Mouse (Mus musculus) kidney, postnatal 0 days (tissue): ENCODE data around the gene Eng. TPM values are rescaled to one million over a fixed set of nuclear protein-coding genes. Genes with fewer than 3 reads are reported as not detected.

Source experiments
- ATAC-seq: fragments of 200-750 bp; cut with Nextera tagmentation; replicated peaks from 2 replicates; pipeline ENCODE4 v1.8.0; 2017; ENCODE audit warnings: low read depth, moderate number of reproducible peaks, moderate TSS enrichment, moderate library complexity; ENCODE audit not compliant: low FRiP score
- DNase-seq: peaks from one replicate; pipeline ENCODE4 v3.0.0-alpha.2; 2016; ENCODE audit warnings: low spot score
- H3K27ac ChIP-seq: fragments of 300-500 bp; sonication (generic); 2 replicates; pipeline ENCODE4 v1.5.1; 2014; ENCODE audit warnings: mild to moderate bottlenecking
- H3K27me3 ChIP-seq: fragments of 300-500 bp; sonication (generic); 2 replicates; pipeline ENCODE4 v1.6.1; 2014; ENCODE audit warnings: low read length, mixed read lengths; ENCODE audit not compliant: insufficient read depth
- H3K36me3 ChIP-seq: fragments of 300-500 bp; sonication (generic); 2 replicates; pipeline ENCODE4 v1.6.1; 2014; ENCODE audit warnings: low read length, mixed read lengths; ENCODE audit not compliant: insufficient read depth
- H3K4me1 ChIP-seq: fragments of 300-500 bp; sonication (generic); replicated peaks from 2 replicates; pipeline ENCODE4 v1.6.1; 2014; ENCODE audit warnings: antibody characterized with exemption, low read length, mixed read lengths; ENCODE audit not compliant: insufficient read depth
- H3K4me2 ChIP-seq: fragments of 300-500 bp; sonication (generic); 2 replicates; pipeline ENCODE4 v1.6.1; 2014; ENCODE audit warnings: mild to moderate bottlenecking, low read length, moderate library complexity, mixed read lengths
- H3K4me3 ChIP-seq: fragments of 300-500 bp; sonication (generic); replicated peaks from 2 replicates; pipeline ENCODE4 v1.5.1; 2014; ENCODE audit warnings: low read depth, low read length
- H3K9ac ChIP-seq: fragments of 300-500 bp; sonication (generic); 2 replicates; pipeline ENCODE4 v1.6.1; 2014; ENCODE audit warnings: low read depth, low read length
- H3K9me3 ChIP-seq: fragments of 300-500 bp; sonication (generic); replicated peaks from 2 replicates; pipeline ENCODE4 v1.6.1; 2016; ENCODE audit warnings: low read length, inconsistent platforms, mixed read lengths
- CTCF ChIP-seq: IDR thresholded peaks from 2 replicates; pipeline ENCODE4 v1.5.1; 2016; ENCODE audit warnings: antibody characterized with exemption, low read depth, mild to moderate bottlenecking, moderate library complexity
- WGBS: fragments of 180-500 bp; shearing (Covaris S2); extraction: QIAGEN DNeasy Blood & Tissue Kit; methylation state at CpG from one replicate; pipeline ENCODE4 v1.1.7; 2014; 5-methylcytosine and 5-hydroxymethylcytosine counted together
- polyA plus RNA-seq: library from polyadenylated mRNA; unstranded; fragments of >200 nt; fragmentation: Nextera tagmentation; extraction: Ambion mirVana; gene quantifications from 2 replicates; pipeline ENCODE4 v1.2.1, GENCODE M21; 2015

The Eng gene
- polyA plus RNA-seq, 1 experiment from 2014 or later: 71.6 TPM

- no peak overlapping the region for H3K4me3 ChIP-seq
- 0 out of 2 replicates have a peak, but pooled peaks have one; percentile 24 for ATAC-seq
These were observed 20.3 kb upstream of the Eng start for GRCm38 (mm10) chr2:32625873-32626694.

GRCm38 (mm10) chr2:32627266-32628043 is 18.9 kb upstream of the Eng start:
- no peak for ATAC-seq
- no peaks in the 10 kb centered on the region for H3K9me3 ChIP-seq
- H3K9ac ChIP-seq: no peak overlapping the region
- H3K27ac ChIP-seq: no peak overlapping the region; the same call in 1 of the 2 replicates
- TF ChIP-seq CTCF: no peak
- peaks cover 29% of the 10 kb centered on the region for H3K4me1 ChIP-seq
- WGBS: 66% methylated on average over 20 of the region's 20 CpGs
- no peaks in the 10 kb centered on the region for H3K36me3 ChIP-seq
- H3K4me3 ChIP-seq: no peak overlapping the region
- H3K4me2 ChIP-seq: no peak overlapping the region; the same call in 1 of the 2 replicates
- DNase-seq: no peak
- no peaks in the 10 kb centered on the region for H3K27me3 ChIP-seq

More at GRCm38 (mm10) chr2:32625873-32626694, 20.3 kb upstream of the Eng start:
- peaks cover 37% of the 10 kb centered on the region for H3K4me1 ChIP-seq
- peak overlapping the region; percentile 41; the same call in 1 of the 2 replicates for H3K4me2 ChIP-seq
- no peak for DNase-seq
- no peaks in the 10 kb centered on the region for H3K36me3 ChIP-seq
- H3K9me3 ChIP-seq: no peaks in the 10 kb centered on the region
- no peak overlapping the region for H3K9ac ChIP-seq
- peak overlapping the region; percentile 68 for H3K27ac ChIP-seq
- WGBS: 37% methylated on average over 5 of the region's 5 CpGs
- H3K27me3 ChIP-seq: no peaks in the 10 kb centered on the region
- no peak for TF ChIP-seq CTCF

- Histone ChIP-seq H3K9me3 (no peaks in the 10 kb centered on the region), H3K27ac (no peak overlapping the region; the same call in 1 of the 2 replicates), H3K36me3 (no peaks in the 10 kb centered on the region), H3K9ac (no peak overlapping the region), H3K27me3 (no peaks in the 10 kb centered on the region), H3K4me1 (peaks cover 29% of the 10 kb centered on the region), H3K4me3 (no peak overlapping the region), H3K4me2 (no peak overlapping the region; the same call in 1 of the 2 replicates)
- WGBS: 57% methylated on average over 4 of the region's 4 CpGs
- no peak for DNase-seq
- no peak for ATAC-seq
- no peak for TF ChIP-seq CTCF
These were observed 18.3 kb upstream of the Eng start for GRCm38 (mm10) chr2:32628044-32628550.

- Histone ChIP-seq H3K27ac (peak overlapping the region; percentile 1; the same call in 1 of the 2 replicates), H3K27me3 (no peaks in the 10 kb centered on the region), H3K9me3 (no peaks in the 10 kb centered on the region), H3K4me3 (no peak overlapping the region), H3K36me3 (no peaks in the 10 kb centered on the region), H3K4me1 (peaks cover 29% of the 10 kb centered on the region), H3K4me2 (peak overlapping the region; percentile 21), H3K9ac (peak overlapping the region; percentile 14; the same call in 1 of the 2 replicates)
- DNase-seq: no peak
- TF ChIP-seq CTCF: no peak
- WGBS: 34% methylated on average over 5 of the region's 5 CpGs
- no peak for ATAC-seq
These were observed 17.7 kb upstream of the Eng start for GRCm38 (mm10) chr2:32628729-32629128.

GRCm38 (mm10) chr2:32629276-32629976 is 17.0 kb upstream of the Eng start:
- H3K4me3 ChIP-seq: no peak overlapping the region
- H3K27ac ChIP-seq: no peak overlapping the region; the same call in 1 of the 2 replicates
- peak overlapping the region; percentile 21 for H3K4me2 ChIP-seq
- H3K9ac ChIP-seq: 0 out of 2 replicates have a peak overlapping the region, but pooled peaks have one; percentile 14
- peak; percentile 88 for DNase-seq
- ATAC-seq: peak; percentile 41
- TF ChIP-seq CTCF: no peak; the same call in 1 of the 2 replicates
- WGBS: 41% methylated on average over 9 of the region's 9 CpGs
- H3K36me3 ChIP-seq: no peaks in the 10 kb centered on the region
- no peaks in the 10 kb centered on the region for H3K9me3 ChIP-seq
- H3K4me1 ChIP-seq: peaks cover 26% of the 10 kb centered on the region
- H3K27me3 ChIP-seq: no peaks in the 10 kb centered on the region
